Comparison of ENCODE assay signal across 12 mouse cellular contexts in the genomic region with DNA sequence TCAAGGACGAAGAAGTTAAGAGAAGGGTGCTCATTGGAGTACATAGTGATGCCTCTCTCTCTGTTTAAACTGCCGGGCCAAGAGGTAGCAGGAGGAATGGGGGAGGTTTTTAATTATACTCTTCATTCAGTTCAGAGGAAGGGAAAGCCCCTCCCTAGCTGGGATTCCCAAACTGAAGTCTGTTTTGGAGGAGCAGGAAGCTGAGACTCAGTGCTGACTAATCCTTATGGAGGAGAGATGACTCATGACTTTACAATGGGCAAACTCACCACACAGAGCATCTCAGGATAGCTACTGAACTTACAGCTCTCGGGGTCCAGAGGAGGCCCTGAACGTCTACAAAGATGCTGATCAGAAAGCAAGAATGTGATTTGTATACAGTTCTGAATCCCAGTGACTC. TPM values are rescaled to one million over a fixed set of nuclear protein-coding genes. Genes with fewer than 3 reads are reported as not detected.
DNase-seq lines count a peak whose midpoint lies in the region.
"Had no signal": no experiment of that assay in that cellular context is flagged by ENCODE, and none has a peak within 500 bp of the region (broad histone marks: within the 10 kb centered on the region; RNA-seq: fewer than 3 reads in every experiment).

No protein-coding gene starts in this region.

- peak; percentile 16 to 28 for DNase-seq in layer of hippocampus, adult 18-20 months (ENCODE audit: low spot score in 2 of 2)
- no peak for DNase-seq in layer of hippocampus, postnatal 14 days (ENCODE audit: low spot score in 2 of 2)
- peak; percentile 36 for DNase-seq in right cerebral cortex, adult 18-20 months
- no peak for DNase-seq in right cerebral cortex, postnatal 4 days
- DNase-seq in Muller cell, postnatal 12 days (ENCODE audit: inconsistent ontology term), result peak; percentile 71
- DNase-seq in telencephalon, adult 2 months (ENCODE audit: low read depth, low spot score), result peak; percentile 45
- no peak for DNase-seq in heart, adult 9 months (ENCODE audit: low spot score in 2 of 2)
- DNase-seq: cerebellum, adult 9-10 months; gastrocnemius, postnatal 25 days; kidney, adult 8-10 months; kidney, postnatal 36 days; liver, embryonic 13.5 days had no signal

RNA-seq across cellular contexts. Expression of a gene that starts 18.3 kb away (rescaled TPM):
- total RNA-seq in layer of hippocampus, adult 18-20 months (2021), result 10 to 100 TPM; 30.4 to 32.0 TPM
- total RNA-seq in layer of hippocampus, postnatal 14 days (2021), result 10 to 100 TPM; 28.4 to 30.1 TPM

Comparison
In these comparisons a context has a peak if more than half of its experiments do, and no peak if none do; other contexts are left out.
1. DNase-seq: peak in layer of hippocampus, adult 18-20 months (2 of 2), right cerebral cortex, adult 18-20 months (single experiment), Muller cell, postnatal 12 days (single experiment) and telencephalon, adult 2 months (single experiment); none in layer of hippocampus, postnatal 14 days (0 of 2), right cerebral cortex, postnatal 4 days (single experiment) and heart, adult 9 months (0 of 2).